Mouse (Mus musculus) midbrain, embryonic 11.5 days (tissue): ENCODE results near the gene Lrsam1. TPM values are rescaled to one million over a fixed set of nuclear protein-coding genes. Genes with fewer than 3 reads are reported as not detected.

ENCODE experiments used
- ATAC-seq: fragments of 200-750 bp; cut with Nextera tagmentation; 2 replicates; pipeline ENCODE4 v1.8.0; 2017; ENCODE audit warnings: moderate TSS enrichment, moderate library complexity; ENCODE audit not compliant: low FRiP score
- DNase-seq: peaks from one replicate; pipeline ENCODE4 v3.0.0; 2015; ENCODE audit warnings: low spot score; ENCODE audit errors: missing footprints
- H3K27ac ChIP-seq: fragments of 300-500 bp; sonication (generic); 2 replicates; pipeline ENCODE4 v1.5.1; 2014; ENCODE audit warnings: low read depth, low read length
- H3K27me3 ChIP-seq: fragments of 300-500 bp; sonication (generic); 2 replicates; pipeline ENCODE4 v1.6.1; 2014; ENCODE audit warnings: mild to moderate bottlenecking, low read length, moderate library complexity, mixed read lengths; ENCODE audit not compliant: control insufficient read depth, insufficient read depth
- H3K36me3 ChIP-seq: fragments of 300-500 bp; sonication (generic); 2 replicates; pipeline ENCODE4 v1.6.1; 2014; ENCODE audit warnings: mild to moderate bottlenecking, low read length, moderate library complexity, mixed read lengths; ENCODE audit not compliant: control insufficient read depth, insufficient read depth
- H3K4me1 ChIP-seq: fragments of 300-500 bp; sonication (generic); 2 replicates; pipeline ENCODE4 v1.6.1; 2014; ENCODE audit warnings: low read length; ENCODE audit not compliant: control insufficient read depth, insufficient read depth
- H3K4me2 ChIP-seq: fragments of 300-500 bp; sonication (generic); 2 replicates; pipeline ENCODE4 v1.6.1; 2014; ENCODE audit warnings: mild to moderate bottlenecking, moderate library complexity
- H3K4me3 ChIP-seq: fragments of 300-500 bp; sonication (generic); 2 replicates; pipeline ENCODE4 v1.5.1; 2014; ENCODE audit warnings: low read depth, low read length
- H3K9ac ChIP-seq: fragments of 300-500 bp; sonication (generic); 2 replicates; pipeline ENCODE4 v1.6.1; 2014; ENCODE audit warnings: low read length
- H3K9me3 ChIP-seq: fragments of 300-500 bp; sonication (generic); 2 replicates; pipeline ENCODE4 v1.6.1; 2016; ENCODE audit warnings: low read length; ENCODE audit not compliant: control insufficient read depth
- WGBS: fragments of 180-500 bp; shearing (Covaris S2); extraction: QIAGEN DNeasy Blood & Tissue Kit; methylation state at CpG from one replicate; pipeline ENCODE4 v1.1.7; 2014; 5-methylcytosine and 5-hydroxymethylcytosine counted together
- polyA plus RNA-seq: library from polyadenylated mRNA; unstranded; fragments of >200 nt; fragmentation: Nextera tagmentation; extraction: Ambion mirVana; gene quantifications from 2 replicates; pipeline ENCODE4 v1.2.1, GENCODE M21; 2014

Gene Lrsam1
- polyA plus RNA-seq, 1 experiment from 2014 or later = 9.2 TPM

- DNase-seq = no peak
- H3K9me3 ChIP-seq = no peaks in the 10 kb centered on the region
- no peaks in the 10 kb centered on the region for H3K27me3 ChIP-seq
- WGBS = 54% methylated on average over 10 of the region's 10 CpGs
- H3K4me1 ChIP-seq = peaks cover 9% of the 10 kb centered on the region
- no peak overlapping the region for H3K9ac ChIP-seq
- ATAC-seq = no peak
- H3K36me3 ChIP-seq = no peaks in the 10 kb centered on the region
- H3K4me2 ChIP-seq = no peak overlapping the region
- H3K27ac ChIP-seq = no peak overlapping the region
- H3K4me3 ChIP-seq = no peak overlapping the region
Measured at GRCm38 (mm10) chr2:32896507-32897147, 64.8 kb downstream of the Lrsam1 start.

- Histone ChIP-seq H3K27me3 (no peaks in the 10 kb centered on the region), H3K4me2 (no peak overlapping the region), H3K36me3 (no peaks in the 10 kb centered on the region), H3K9ac (no peak overlapping the region), H3K27ac (no peak overlapping the region), H3K9me3 (no peaks in the 10 kb centered on the region), H3K4me1 (peaks cover 9% of the 10 kb centered on the region), H3K4me3 (no peak overlapping the region)
- DNase-seq = no peak
- WGBS = 46% methylated on average over 8 of the region's 8 CpGs
- ATAC-seq = no peak
Measured at GRCm38 (mm10) chr2:32895606-32896106, 65.8 kb downstream of the Lrsam1 start.

GRCm38 (mm10) chr2:32894097-32894496 is 67.3 kb downstream of the Lrsam1 start:
- no peak overlapping the region for H3K27ac ChIP-seq
- no peak overlapping the region for H3K9ac ChIP-seq
- peaks cover 9% of the 10 kb centered on the region for H3K4me1 ChIP-seq
- WGBS = 80% methylated on average over 2 of the region's 2 CpGs
- no peaks in the 10 kb centered on the region for H3K36me3 ChIP-seq
- no peaks in the 10 kb centered on the region for H3K9me3 ChIP-seq
- H3K27me3 ChIP-seq = no peaks in the 10 kb centered on the region
- DNase-seq = no peak
- no peak overlapping the region for H3K4me3 ChIP-seq
- H3K4me2 ChIP-seq = no peak overlapping the region
- no peak for ATAC-seq

- H3K4me2 ChIP-seq = no peak overlapping the region
- no peak overlapping the region for H3K27ac ChIP-seq
- peaks cover 16% of the 10 kb centered on the region for H3K4me1 ChIP-seq
- no peak for DNase-seq
- no peaks in the 10 kb centered on the region for H3K9me3 ChIP-seq
- ATAC-seq = no peak
- no peaks in the 10 kb centered on the region for H3K36me3 ChIP-seq
- H3K27me3 ChIP-seq = no peaks in the 10 kb centered on the region
- no peak overlapping the region for H3K4me3 ChIP-seq
- no peak overlapping the region for H3K9ac ChIP-seq
- WGBS = 93% methylated on average over 14 of the region's 14 CpGs
Measured at GRCm38 (mm10) chr2:32892490-32892889, 68.9 kb downstream of the Lrsam1 start.

- Histone ChIP-seq H3K27me3 (no peaks in the 10 kb centered on the region), H3K36me3 (no peaks in the 10 kb centered on the region), H3K4me1 (peaks cover 13% of the 10 kb centered on the region), H3K9ac (no peak overlapping the region), H3K4me3 (no peak overlapping the region), H3K9me3 (no peaks in the 10 kb centered on the region), H3K27ac (no peak overlapping the region), H3K4me2 (no peak overlapping the region)
- DNase-seq (no peak), ATAC-seq (no peak)
- WGBS = 77% methylated on average over 9 of the region's 9 CpGs
Measured at GRCm38 (mm10) chr2:32891278-32891677, 70.1 kb downstream of the Lrsam1 start.

- no peaks in the 10 kb centered on the region for H3K9me3 ChIP-seq
- no peak overlapping the region for H3K27ac ChIP-seq
- no peak for ATAC-seq
- DNase-seq = no peak
- no peaks in the 10 kb centered on the region for H3K36me3 ChIP-seq
- no peak overlapping the region for H3K4me3 ChIP-seq
- no peak overlapping the region for H3K4me2 ChIP-seq
- peaks cover 7% of the 10 kb centered on the region for H3K4me1 ChIP-seq
- H3K27me3 ChIP-seq = no peaks in the 10 kb centered on the region
- H3K9ac ChIP-seq = no peak overlapping the region
- WGBS = 84% methylated on average over 3 of the region's 3 CpGs
Measured at GRCm38 (mm10) chr2:32890280-32890679, 71.1 kb downstream of the Lrsam1 start.

GRCm38 (mm10) chr2:32888551-32888950 is 72.9 kb downstream of the Lrsam1 start:
- H3K9ac ChIP-seq = 0 out of 2 replicates have a peak overlapping the region, but pooled peaks have one; percentile 4
- DNase-seq = no peak
- no peaks in the 10 kb centered on the region for H3K36me3 ChIP-seq
- 50% methylated on average over 3 of the region's 3 CpGs for WGBS
- H3K4me2 ChIP-seq = no peak overlapping the region
- H3K4me1 ChIP-seq = peaks cover 7% of the 10 kb centered on the region
- ATAC-seq = no peak
- H3K4me3 ChIP-seq = no peak overlapping the region
- no peak overlapping the region; the same call in 1 of the 2 replicates for H3K27ac ChIP-seq
- H3K27me3 ChIP-seq = no peaks in the 10 kb centered on the region
- no peaks in the 10 kb centered on the region for H3K9me3 ChIP-seq

GRCm38 (mm10) chr2:32888029-32888428 is 73.4 kb downstream of the Lrsam1 start:
- H3K36me3 ChIP-seq = no peaks in the 10 kb centered on the region
- H3K4me1 ChIP-seq = peaks cover 7% of the 10 kb centered on the region
- H3K27me3 ChIP-seq = no peaks in the 10 kb centered on the region
- DNase-seq = no peak
- no peaks in the 10 kb centered on the region for H3K9me3 ChIP-seq
- H3K4me2 ChIP-seq = no peak overlapping the region
- 43% methylated on average over 9 of the region's 9 CpGs for WGBS
- ATAC-seq = no peak
- H3K9ac ChIP-seq = 0 out of 2 replicates have a peak overlapping the region, but pooled peaks have one; percentile 4
- no peak overlapping the region; the same call in 1 of the 2 replicates for H3K27ac ChIP-seq
- H3K4me3 ChIP-seq = no peak overlapping the region

- H3K4me3 ChIP-seq = no peak overlapping the region
- H3K4me2 ChIP-seq = no peak overlapping the region
- DNase-seq (no peak), ATAC-seq (no peak)
- no peaks in the 10 kb centered on the region for H3K36me3 ChIP-seq
- peaks cover 22% of the 10 kb centered on the region for H3K4me1 ChIP-seq
- H3K27ac ChIP-seq = no peak overlapping the region
- 30% methylated on average over 7 of the region's 7 CpGs for WGBS
- H3K9me3 ChIP-seq = no peaks in the 10 kb centered on the region
- no peak overlapping the region for H3K9ac ChIP-seq
- H3K27me3 ChIP-seq = no peaks in the 10 kb centered on the region
Measured at GRCm38 (mm10) chr2:32884745-32885144, 76.7 kb downstream of the Lrsam1 start.
